Mouse (Mus musculus): Measurements from ENCODE around the gene Gng11. TPM values are rescaled to one million over a fixed set of nuclear protein-coding genes. Genes with fewer than 3 reads are reported as not detected.

The Gng11 gene
- polyA plus RNA-seq (2015; fragmentation: Nextera tagmentation; extraction: Ambion mirVana), result 21.8 and 22.8 TPM in 2 replicates

- Histone ChIP-seq H3K27me3 (ENCODE audit: control insufficient read depth, insufficient read depth, low read depth, low read length) (no peaks in the 10 kb centered on the region), H3K27ac (ENCODE audit: low read length) (peak within 1 kb of the TSS; percentile 42; the same call in 1 of the 2 replicates), H3K4me3 (ENCODE audit: low read depth, low read length) (peak within 1 kb of the TSS; percentile 20), H3K4me1 (ENCODE audit: control insufficient read depth, insufficient read depth, low read length) (peaks cover 3% of the 10 kb centered on the region; the same call in 1 of the 2 replicates), H3K9ac (ENCODE audit: low read depth, low read length) (peak within 1 kb of the TSS; percentile 38; the same call in 1 of the 2 replicates), H3K9me3 (replicated peaks; ENCODE audit: control insufficient read depth, low read length, poor library complexity, severe bottlenecking) (no peaks in the 10 kb centered on the region), H3K36me3 (ENCODE audit: control insufficient read depth, insufficient read depth, low read length) (no peaks in the 10 kb centered on the region), H3K4me2 (ENCODE audit: low read length) (peak within 1 kb of the TSS; percentile 52)
- WGBS, result 2% methylated on average over 19 of the region's 19 CpGs
- peak; percentile 72 for ATAC-seq
These were observed at the start of gene Gng11 for GRCm38 (mm10) chr6:4003890-4004306. Gng11 (plus strand) TSS chr6:4003904.

- Histone ChIP-seq H3K4me1 (ENCODE audit: control insufficient read depth, insufficient read depth, low read length) (peaks cover 3% of the 10 kb centered on the region; the same call in 1 of the 2 replicates), H3K9me3 (replicated peaks; ENCODE audit: control insufficient read depth, low read length, poor library complexity, severe bottlenecking) (no peaks in the 10 kb centered on the region), H3K9ac (ENCODE audit: low read depth, low read length) (no peak overlapping the region), H3K27me3 (ENCODE audit: control insufficient read depth, insufficient read depth, low read depth, low read length) (no peaks in the 10 kb centered on the region), H3K4me3 (ENCODE audit: low read depth, low read length) (no peak overlapping the region), H3K27ac (ENCODE audit: low read length) (no peak overlapping the region), H3K36me3 (ENCODE audit: control insufficient read depth, insufficient read depth, low read length) (no peaks in the 10 kb centered on the region), H3K4me2 (ENCODE audit: low read length) (no peak overlapping the region)
- 0 out of 2 replicates have a peak, but pooled peaks have one; percentile 42 for ATAC-seq
- 20% methylated on average over 4 of the region's 4 CpGs for WGBS
These were observed 48.7 kb upstream of the Gng11 start for GRCm38 (mm10) chr6:3954969-3955368.

GRCm38 (mm10) chr6:3967676-3968626 is 35.8 kb upstream of the Gng11 start:
- no peak overlapping the region for H3K9ac ChIP-seq (ENCODE audit: low read depth, low read length)
- H3K4me1 ChIP-seq (ENCODE audit: control insufficient read depth, insufficient read depth, low read length), result no peaks in the 10 kb centered on the region
- no peaks in the 10 kb centered on the region for H3K9me3 ChIP-seq (replicated peaks; ENCODE audit: control insufficient read depth, low read length, poor library complexity, severe bottlenecking)
- H3K4me3 ChIP-seq (ENCODE audit: low read depth, low read length), result peak overlapping the region; percentile 9; the same call in 1 of the 2 replicates
- no peak overlapping the region for H3K27ac ChIP-seq (ENCODE audit: low read length)
- peak overlapping the region; percentile 35 for H3K4me2 ChIP-seq (ENCODE audit: low read length)
- 37% methylated on average over 31 of the region's 31 CpGs for WGBS
- no peaks in the 10 kb centered on the region for H3K27me3 ChIP-seq (ENCODE audit: control insufficient read depth, insufficient read depth, low read depth, low read length)
- ATAC-seq, result no peak
- no peaks in the 10 kb centered on the region for H3K36me3 ChIP-seq (ENCODE audit: control insufficient read depth, insufficient read depth, low read length)

- 88% methylated on average over 1 of the region's 1 CpGs for WGBS
These were observed 30.0 kb upstream of the Gng11 start for GRCm38 (mm10) chr6:3973679-3974078.

GRCm38 (mm10) chr6:3982661-3983284 is 20.9 kb upstream of the Gng11 start:
- no peaks in the 10 kb centered on the region for H3K9me3 ChIP-seq (replicated peaks; ENCODE audit: control insufficient read depth, low read length, poor library complexity, severe bottlenecking)
- H3K27me3 ChIP-seq (ENCODE audit: control insufficient read depth, insufficient read depth, low read depth, low read length), result no peaks in the 10 kb centered on the region
- no peak for ATAC-seq
- no peaks in the 10 kb centered on the region for H3K4me1 ChIP-seq (ENCODE audit: control insufficient read depth, insufficient read depth, low read length)
- no peak overlapping the region for H3K27ac ChIP-seq (ENCODE audit: low read length)
- H3K4me2 ChIP-seq (ENCODE audit: low read length), result no peak overlapping the region
- H3K4me3 ChIP-seq (ENCODE audit: low read depth, low read length), result no peak overlapping the region
- H3K9ac ChIP-seq (ENCODE audit: low read depth, low read length), result no peak overlapping the region
- H3K36me3 ChIP-seq (ENCODE audit: control insufficient read depth, insufficient read depth, low read length), result no peaks in the 10 kb centered on the region
- 87% methylated on average over 5 of the region's 5 CpGs for WGBS

More at GRCm38 (mm10) chr6:3973679-3974078, 30.0 kb upstream of the Gng11 start:
- no peak overlapping the region for H3K4me2 ChIP-seq (ENCODE audit: low read length)
- H3K36me3 ChIP-seq (ENCODE audit: control insufficient read depth, insufficient read depth, low read length), result no peaks in the 10 kb centered on the region
- H3K4me1 ChIP-seq (ENCODE audit: control insufficient read depth, insufficient read depth, low read length), result no peaks in the 10 kb centered on the region
- ATAC-seq, result no peak
- H3K9ac ChIP-seq (ENCODE audit: low read depth, low read length), result no peak overlapping the region
- no peaks in the 10 kb centered on the region for H3K27me3 ChIP-seq (ENCODE audit: control insufficient read depth, insufficient read depth, low read depth, low read length)
- no peak overlapping the region for H3K27ac ChIP-seq (ENCODE audit: low read length)
- no peak overlapping the region for H3K4me3 ChIP-seq (ENCODE audit: low read depth, low read length)
- H3K9me3 ChIP-seq (replicated peaks; ENCODE audit: control insufficient read depth, low read length, poor library complexity, severe bottlenecking), result no peaks in the 10 kb centered on the region

- Histone ChIP-seq H3K4me2 (ENCODE audit: low read length) (no peak within 1 kb of the TSS), H3K27ac (ENCODE audit: low read length) (no peak within 1 kb of the TSS), H3K27me3 (ENCODE audit: control insufficient read depth, insufficient read depth, low read depth, low read length) (no peaks in the 10 kb centered on the region), H3K4me3 (ENCODE audit: low read depth, low read length) (no peak within 1 kb of the TSS), H3K9me3 (replicated peaks; ENCODE audit: control insufficient read depth, low read length, poor library complexity, severe bottlenecking) (no peaks in the 10 kb centered on the region), H3K4me1 (ENCODE audit: control insufficient read depth, insufficient read depth, low read length) (no peaks in the 10 kb centered on the region), H3K36me3 (ENCODE audit: control insufficient read depth, insufficient read depth, low read length) (no peaks in the 10 kb centered on the region), H3K9ac (ENCODE audit: low read depth, low read length) (no peak within 1 kb of the TSS)
- WGBS, result 86% methylated on average over 3 of the region's 3 CpGs
- ATAC-seq, result no peak
These were observed 15.0 kb upstream of the Gng11 start, which contains the start of gene Tfpi2 for GRCm38 (mm10) chr6:3988750-3989149. Tfpi2 (minus strand) TSS chr6:3988919.

- WGBS, result 89% methylated on average over 6 of the region's 6 CpGs
These were observed 10.2 kb upstream of the Gng11 start, which contains the start of gene Gngt1 for GRCm38 (mm10) chr6:3993492-3993891. Gngt1 (plus strand) TSS chr6:3993792.

GRCm38 (mm10) chr6:3998089-3998488 is 5.6 kb upstream of the Gng11 start:
- Histone ChIP-seq H3K27ac (ENCODE audit: low read length) (no peak overlapping the region), H3K4me1 (ENCODE audit: control insufficient read depth, insufficient read depth, low read length) (no peaks in the 10 kb centered on the region)
- no peak for ATAC-seq

More at GRCm38 (mm10) chr6:3993492-3993891, 10.2 kb upstream of the Gng11 start, which contains the start of gene Gngt1:
- Histone ChIP-seq H3K9me3 (replicated peaks; ENCODE audit: control insufficient read depth, low read length, poor library complexity, severe bottlenecking) (no peaks in the 10 kb centered on the region), H3K4me3 (ENCODE audit: low read depth, low read length) (no peak within 1 kb of the TSS), H3K27me3 (ENCODE audit: control insufficient read depth, insufficient read depth, low read depth, low read length) (no peaks in the 10 kb centered on the region), H3K36me3 (ENCODE audit: control insufficient read depth, insufficient read depth, low read length) (no peaks in the 10 kb centered on the region), H3K4me2 (ENCODE audit: low read length) (no peak within 1 kb of the TSS), H3K9ac (ENCODE audit: low read depth, low read length) (no peak within 1 kb of the TSS), H3K27ac (ENCODE audit: low read length) (no peak within 1 kb of the TSS), H3K4me1 (ENCODE audit: control insufficient read depth, insufficient read depth, low read length) (no peaks in the 10 kb centered on the region)
- ATAC-seq, result no peak

More at GRCm38 (mm10) chr6:3998089-3998488, 5.6 kb upstream of the Gng11 start:
- Histone ChIP-seq H3K4me2 (ENCODE audit: low read length) (no peak overlapping the region), H3K27me3 (ENCODE audit: control insufficient read depth, insufficient read depth, low read depth, low read length) (no peaks in the 10 kb centered on the region), H3K4me3 (ENCODE audit: low read depth, low read length) (no peak overlapping the region), H3K9me3 (replicated peaks; ENCODE audit: control insufficient read depth, low read length, poor library complexity, severe bottlenecking) (no peaks in the 10 kb centered on the region), H3K36me3 (ENCODE audit: control insufficient read depth, insufficient read depth, low read length) (no peaks in the 10 kb centered on the region), H3K9ac (ENCODE audit: low read depth, low read length) (no peak overlapping the region)
- WGBS, result 85% methylated on average over 4 of the region's 4 CpGs

Measured in midbrain, embryonic 16.5 days (tissue).